Mouse (Mus musculus): ENCODE results near the gene Cnn1. TPM values are rescaled to one million over a fixed set of nuclear protein-coding genes. Genes with fewer than 3 reads are reported as not detected.

Cnn1 gene
- total and polyA plus RNA-seq, 3 experiments = 0.06 to 0.19 TPM; not detected in 1

DNA sequence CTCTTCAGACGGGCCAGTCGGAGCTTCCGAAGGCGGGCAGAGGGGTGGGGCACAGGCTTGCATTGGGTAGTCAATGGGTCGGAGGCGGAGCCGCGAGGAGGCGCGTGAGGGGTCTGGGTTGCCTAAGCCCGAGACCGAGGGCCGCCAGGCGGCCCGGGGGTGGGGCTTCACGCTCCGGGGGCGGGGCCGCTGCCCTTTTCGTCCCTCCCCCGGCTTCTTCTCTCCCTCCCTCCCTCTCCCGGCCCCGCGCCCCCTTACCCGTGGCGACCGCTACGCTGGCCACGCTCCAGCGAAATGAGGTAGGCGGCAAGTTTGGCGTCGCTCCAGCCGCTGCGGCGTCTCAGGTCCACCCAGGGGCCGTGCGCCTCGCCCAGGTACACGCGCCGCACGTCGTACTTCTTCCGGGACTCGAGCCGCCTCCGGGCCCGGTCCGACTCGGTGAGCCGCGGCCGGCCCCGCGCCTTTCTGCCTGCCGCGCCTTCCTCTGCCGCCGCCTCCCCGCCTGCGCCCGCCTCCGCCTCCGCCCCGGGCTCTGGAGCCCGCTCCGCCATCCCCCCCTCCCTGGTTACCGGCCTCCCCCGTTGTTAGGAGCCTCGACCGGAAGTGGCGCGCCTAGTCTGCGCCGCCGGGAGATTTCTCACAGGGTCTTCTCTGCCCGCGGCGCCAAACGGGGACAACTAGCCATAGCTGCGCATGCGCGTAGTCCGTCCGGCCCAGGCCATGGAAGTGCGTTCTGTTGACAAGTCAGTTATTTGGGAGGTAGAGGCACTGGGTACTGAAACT lies 28.0 kb upstream of the Cnn1 start, which contains the start of the genes Gm49318 and Zfp653 (continued):
- TF ChIP-seq TCF12 (IDR thresholded peaks at IDR 0.05; ENCODE audit: low read depth, low read length) (peak; percentile 83), CTCF (IDR thresholded peaks at IDR 0.05 in 2 of 3, conservative IDR thresholded peaks at IDR 0.05 in 1 of 3; ENCODE audit: control insufficient read depth in 1 of 3, insufficient read depth in 1 of 3, low read depth in 2 of 3, low read length in 3 of 3, poor library complexity in 1 of 3, severe bottlenecking in 1 of 3) (peak in 1 of 3 experiments; percentile 5; a peak in 1 of 6 replicates), ETS1 (IDR thresholded peaks at IDR 0.05; ENCODE audit: low read depth, low read length) (peak; percentile 55), CHD2 (IDR thresholded peaks at IDR 0.05; ENCODE audit: low read length) (0 out of 2 replicates have a peak, but pooled peaks have one; percentile 19), MYC (IDR thresholded peaks at IDR 0.05; ENCODE audit: low read depth, low read length) (peak; percentile 53; the same call in 1 of the 2 replicates), SMC3 (IDR thresholded peaks at IDR 0.05; ENCODE audit: low read depth, low read length) (peak; percentile 20; the same call in 1 of the 2 replicates), RAD21 (IDR thresholded peaks at IDR 0.05; ENCODE audit: low read depth, low read length) (no peak), USF2 (IDR thresholded peaks at IDR 0.05; ENCODE audit: borderline replicate concordance in 1 of 2, insufficient read depth in 1 of 2, low read depth in 1 of 2, low read length in 2 of 2) (no peak), NELFE (IDR thresholded peaks at IDR 0.05; ENCODE audit: low read depth, low read length) (peak; percentile 95), KAT2A (conservative IDR thresholded peaks at IDR 0.05; ENCODE audit: low read depth, low read length) (peak; percentile 96), MAZ (IDR thresholded peaks at IDR 0.05; ENCODE audit: low read depth, low read length) (peak; percentile 98), JUND (IDR thresholded peaks at IDR 0.05; ENCODE audit: low read depth, low read length) (no peak), MAFK (IDR thresholded peaks at IDR 0.05; ENCODE audit: borderline replicate concordance, low read depth, low read length) (no peak; the same call in 1 of the 2 replicates), BHLHE40 (IDR thresholded peaks at IDR 0.05; ENCODE audit: borderline replicate concordance, low read depth, low read length) (no peak), ZNF384 (IDR thresholded peaks at IDR 0.05; ENCODE audit: low read depth, low read length) (no peak; the same call in 1 of the 2 replicates), TBP (IDR thresholded peaks at IDR 0.05; ENCODE audit: low read depth, low read length) (peak; percentile 76), GATA1 (IDR thresholded peaks at IDR 0.05; ENCODE audit: low read depth, low read length) (no peak), CHD1 (IDR thresholded peaks at IDR 0.05; ENCODE audit: low read depth, low read length) (no peak)

DNA sequence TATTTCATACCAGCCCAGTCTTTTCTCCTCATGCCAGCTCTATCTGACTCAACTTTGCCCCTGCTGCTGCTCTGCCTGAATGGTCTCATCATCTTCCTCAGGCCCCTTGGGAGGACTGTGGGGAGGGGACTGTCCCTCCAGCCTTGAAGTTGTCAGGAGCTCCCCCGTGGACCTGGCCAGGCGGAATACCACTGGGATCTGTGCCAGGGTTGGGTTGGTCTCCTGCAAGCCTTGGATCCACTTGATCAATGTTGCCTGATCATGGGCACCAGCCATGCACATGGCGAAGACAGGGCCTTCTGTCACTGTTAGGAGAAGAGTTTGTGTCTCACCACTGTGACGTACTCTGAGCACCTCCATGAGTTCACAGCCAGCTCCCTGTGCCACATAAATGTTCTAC lies 26.7 kb upstream of the Cnn1 start:
- H3K27ac ChIP-seq (ENCODE audit: control insufficient read depth, low read depth, low read length) = no peak overlapping the region
- H3K27me3 ChIP-seq (ENCODE audit: control insufficient read depth in 1 of 2, insufficient read depth in 2 of 2, low read length in 2 of 2) = no peaks in the 10 kb centered on the region
- no peaks in the 10 kb centered on the region for H3K9me3 ChIP-seq (replicated peaks; ENCODE audit: insufficient read depth, low read length)
- no peak overlapping the region for H3K4me3 ChIP-seq (ENCODE audit: control insufficient read depth in 1 of 2, insufficient read depth in 1 of 2, low read depth in 2 of 2, low read length in 2 of 2)
- DNase-seq (ENCODE audit: low read depth, low spot score) = no peak
- peaks cover 6% of the 10 kb centered on the region for H3K79me2 ChIP-seq (ENCODE audit: control insufficient read depth, insufficient read depth, low read length, poor library complexity)
- TF ChIP-seq POLR2AphosphoS5 (IDR thresholded peaks at IDR 0.05; ENCODE audit: borderline replicate concordance, low read depth, low read length) = no peak
- 0 out of 4 replicates have a peak, but pooled peaks of 1 of the 2 experiments have one; percentile 8 for TF ChIP-seq EP300 (IDR thresholded peaks at IDR 0.05; ENCODE audit: low read depth in 1 of 2, low read length in 2 of 2)
- no peak for TF ChIP-seq USF1 (IDR thresholded peaks at IDR 0.05; ENCODE audit: low read depth, low read length)
- TF ChIP-seq E2F4 (IDR thresholded peaks at IDR 0.05; ENCODE audit: borderline replicate concordance, low read depth, low read length) = no peak
- TF ChIP-seq RCOR1 (IDR thresholded peaks at IDR 0.05; ENCODE audit: low read depth, low read length) = no peak
- no peak for TF ChIP-seq TAL1 (IDR thresholded peaks at IDR 0.05; ENCODE audit: low read length)
- peaks cover 1 to 10% of the 10 kb centered on the region in 2 experiments for H3K4me1 ChIP-seq (ENCODE audit: control insufficient read depth in 1 of 2, insufficient read depth in 2 of 2, low read length in 2 of 2)
- H3K9ac ChIP-seq (ENCODE audit: control insufficient read depth, low read depth, low read length, poor library complexity, severe bottlenecking) = no peak overlapping the region
- H3K36me3 ChIP-seq (ENCODE audit: control insufficient read depth in 1 of 2, insufficient read depth in 2 of 2, low read length in 2 of 2) = peaks cover 0 to 6% of the 10 kb centered on the region in 2 experiments; a peak in 3 of 4 replicates
